Mouse (Mus musculus): ENCODE data around the gene Snapc3. TPM values are rescaled to one million over a fixed set of nuclear protein-coding genes. Genes with fewer than 3 reads are reported as not detected.
A peak's percentile ranks its signal among the peaks of the same experiment; 100 is the strongest.

Gene Snapc3
- total and polyA plus RNA-seq, 3 experiments = 18.2 to 28.7 (median 18.8) TPM

- Histone ChIP-seq H3K27me3 (replicated peaks) (no peaks in the 10 kb centered on the region), H3K36me3 (replicated peaks in 1 of 2; ENCODE audit: control insufficient read depth in 1 of 2, insufficient read depth in 1 of 2, low read length in 1 of 2) (peaks cover 20 to 32% of the 10 kb centered on the region in 2 experiments), H3K9me3 (replicated peaks; ENCODE audit: low read length) (peaks cover 5% of the 10 kb centered on the region), H3K79me2 (replicated peaks; ENCODE audit: control insufficient read depth, extremely low read depth, insufficient read depth, poor library complexity, severe bottlenecking) (peaks cover 34% of the 10 kb centered on the region), H3K4me3 (replicated peaks in 1 of 3; ENCODE audit: low read depth in 2 of 3, low read length in 2 of 3, poor library complexity in 1 of 3) (peak within 1 kb of the TSS; percentile 74 to 92 (median 81)), H3K4me1 (ENCODE audit: control insufficient read depth in 1 of 2, insufficient read depth in 2 of 2) (peaks cover 7 to 46% of the 10 kb centered on the region in 2 experiments; a peak in 3 of 4 replicates), H3K27ac (ENCODE audit: insufficient read depth, low read depth) (peak within 1 kb of the TSS; percentile 96), H3K9ac (ENCODE audit: insufficient read depth, low read depth) (peak within 1 kb of the TSS; percentile 70), H3K4me2 (ENCODE audit: insufficient read depth, low read depth, poor library complexity, severe bottlenecking) (peak within 1 kb of the TSS; percentile 83)
- TF ChIP-seq BHLHE40 (IDR thresholded peaks at IDR 0.05; ENCODE audit: low read depth, low read length) (0 out of 2 replicates have a peak, but pooled peaks have one; percentile 32), USF1 (IDR thresholded peaks at IDR 0.05; ENCODE audit: low read depth, low read length) (no peak), CTCF (conservative IDR thresholded peaks at IDR 0.05 in 1 of 2, IDR thresholded peaks at IDR 0.05 in 1 of 2; ENCODE audit: low read depth in 2 of 2, low read length in 2 of 2) (peak in 1 of 2 experiments; percentile 2; a peak in 1 of 4 replicates), POLR2AphosphoS2 (IDR thresholded peaks at IDR 0.05; ENCODE audit: low read depth, low read length) (no peak), E2F4 (IDR thresholded peaks at IDR 0.05; ENCODE audit: insufficient replicate concordance, low read depth, low read length) (no peak), POLR2A (IDR thresholded peaks at IDR 0.05; ENCODE audit: low read depth, low read length) (peak; percentile 63), NELFE (IDR thresholded peaks at IDR 0.05; ENCODE audit: low read depth, low read length) (peak; percentile 62), MXI1 (IDR thresholded peaks at IDR 0.05; ENCODE audit: low read depth, low read length) (peak; percentile 61), MAFK (IDR thresholded peaks at IDR 0.05; ENCODE audit: insufficient replicate concordance, low read length) (no peak), MEF2A (IDR thresholded peaks at IDR 0.05; ENCODE audit: borderline replicate concordance, low read depth, low read length) (0 out of 2 replicates have a peak, but pooled peaks have one; percentile 24), NRF1 (IDR thresholded peaks at IDR 0.05; ENCODE audit: low read depth, low read length) (peak; percentile 12; the same call in 1 of the 2 replicates), TCF12 (IDR thresholded peaks at IDR 0.05; ENCODE audit: low read depth, low read length) (peak; percentile 73; the same call in 1 of the 2 replicates), HCFC1 (IDR thresholded peaks at IDR 0.05; ENCODE audit: low read depth, low read length) (peak; percentile 57), MAZ (IDR thresholded peaks at IDR 0.05; ENCODE audit: low read depth, low read length) (0 out of 2 replicates have a peak, but pooled peaks have one; percentile 34), ZMIZ1 (IDR thresholded peaks at IDR 0.05; ENCODE audit: low read depth, low read length) (0 out of 2 replicates have a peak, but pooled peaks have one; percentile 51), JUND (conservative IDR thresholded peaks at IDR 0.05; ENCODE audit: low read depth, low read length) (no peak), RCOR1 (conservative IDR thresholded peaks at IDR 0.05; ENCODE audit: low read depth, low read length) (0 out of 2 replicates have a peak, but pooled peaks have one; percentile 4), SIN3A (IDR thresholded peaks at IDR 0.05; ENCODE audit: low read length) (peak; percentile 24; the same call in 1 of the 2 replicates), RAD21 (IDR thresholded peaks at IDR 0.05; ENCODE audit: low read depth, low read length) (no peak), ETS1 (conservative IDR thresholded peaks at IDR 0.05; ENCODE audit: low read depth, low read length) (no peak; the same call in 1 of the 2 replicates), UBTF (IDR thresholded peaks at IDR 0.05; ENCODE audit: low read depth, low read length) (peak; percentile 90; the same call in 1 of the 2 replicates), CHD1 (IDR thresholded peaks at IDR 0.05; ENCODE audit: low read depth, low read length) (peak; percentile 99)
- DNase-seq (ENCODE audit: extremely low read depth) = peak; percentile 78
- dilution Hi-C loops (cut with MboI; ENCODE audit: extremely low pct_ligation_motif_present, extremely low pct_unique_long_range_greater_than_20kb, low sequenced_read_pairs) = no loop called here
- in situ Hi-C loops (cut with MboI; ENCODE audit: low pct_ligation_motif_present, low pct_unique_long_range_greater_than_20kb, low sequenced_read_pairs) = no loop called here
Observed at GRCm38 (mm10) chr4:83486117-83486901, 68.8 kb downstream of the Snapc3 start, which contains the start of gene Psip1. Gene Psip1 (minus strand): TSS chr4:83486459.

Data from CH12.LX (cell line).